Mouse (Mus musculus) hindbrain, embryonic 15.5 days (tissue): ENCODE results near the gene Mme. TPM values are rescaled to one million over a fixed set of nuclear protein-coding genes. Genes with fewer than 3 reads are reported as not detected.

Experiments
- ATAC-seq: fragments of 200-750 bp; cut with Nextera tagmentation; 2 replicates; pipeline ENCODE4 v1.8.0; 2017; ENCODE audit warnings: low read depth, moderate number of reproducible peaks, moderate TSS enrichment; ENCODE audit not compliant: low FRiP score
- H3K27ac ChIP-seq: fragments of 300-500 bp; sonication (generic); replicated peaks from 2 replicates; pipeline ENCODE4 v1.5.1; 2015; ENCODE audit warnings: mild to moderate bottlenecking, inconsistent platforms
- H3K27me3 ChIP-seq: fragments of 300-500 bp; sonication (generic); 2 replicates; pipeline ENCODE4 v1.6.1; 2015; ENCODE audit warnings: control low read depth, inconsistent platforms
- H3K36me3 ChIP-seq: fragments of 300-500 bp; sonication (generic); 2 replicates; pipeline ENCODE4 v1.6.1; 2015; ENCODE audit warnings: control low read depth, inconsistent platforms
- H3K4me1 ChIP-seq: fragments of 300-500 bp; sonication (generic); replicated peaks from 2 replicates; pipeline ENCODE4 v1.6.1; 2015; ENCODE audit warnings: control low read depth, inconsistent platforms
- H3K4me2 ChIP-seq: fragments of 300-500 bp; sonication (generic); 2 replicates; pipeline ENCODE4 v1.6.1; 2015; ENCODE audit warnings: moderate library complexity, mild to moderate bottlenecking, inconsistent platforms
- H3K4me3 ChIP-seq: fragments of 300-500 bp; sonication (generic); 2 replicates; pipeline ENCODE4 v1.5.1; 2015; ENCODE audit warnings: mild to moderate bottlenecking, inconsistent platforms
- H3K9ac ChIP-seq: fragments of 300-500 bp; sonication (generic); 2 replicates; pipeline ENCODE4 v1.6.1; 2015; ENCODE audit warnings: inconsistent platforms
- H3K9me3 ChIP-seq: fragments of 300-500 bp; sonication (generic); 2 replicates; pipeline ENCODE4 v1.6.1; 2016; ENCODE audit warnings: control low read depth, inconsistent platforms
- WGBS: fragments of 180-500 bp; shearing (Covaris S2); methylation state at CpG from one replicate; pipeline ENCODE4 v1.1.7; 2015; 5-methylcytosine and 5-hydroxymethylcytosine counted together
- polyA plus RNA-seq: library from polyadenylated mRNA; unstranded; fragments of >200 nt; fragmentation: Nextera tagmentation; extraction: Ambion mirVana; gene quantifications from 2 replicates; pipeline ENCODE4 v1.2.1, GENCODE M21; 2015

Mme gene
- polyA plus RNA-seq, 1 experiment from 2014 or later, result 2.5 TPM

DNA sequence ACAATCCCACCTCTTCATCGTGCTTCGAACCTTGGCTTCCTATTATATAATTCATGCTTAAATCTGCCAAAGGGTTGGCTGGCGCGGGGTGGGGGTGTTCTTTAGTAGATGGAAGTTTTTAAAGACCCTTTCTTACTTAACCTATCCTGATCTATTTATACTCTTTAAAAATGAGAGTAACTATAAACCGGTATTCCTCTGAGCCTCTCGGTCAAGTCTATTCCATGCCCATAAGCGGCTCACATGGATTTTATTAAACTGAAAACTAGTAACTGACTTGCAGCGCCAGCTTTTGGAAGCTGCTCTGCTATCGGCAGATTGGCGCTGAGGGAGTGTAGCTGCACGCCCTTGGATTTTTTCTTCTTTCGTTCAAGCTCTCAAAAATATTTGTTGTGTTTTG is 55.1 kb downstream of the Mme start:
- H3K27ac ChIP-seq, result no peak overlapping the region
- H3K4me1 ChIP-seq, result peaks cover 10% of the 10 kb centered on the region; the same call in 1 of the 2 replicates
- peak overlapping the region; percentile 100 for H3K4me2 ChIP-seq
- H3K4me3 ChIP-seq, result peak overlapping the region; percentile 89
- peak overlapping the region; percentile 54; the same call in 1 of the 2 replicates for H3K9ac ChIP-seq
- H3K9me3 ChIP-seq, result no peaks in the 10 kb centered on the region
- ATAC-seq, result no peak
- peaks cover 7% of the 10 kb centered on the region; the same call in 1 of the 2 replicates for H3K27me3 ChIP-seq
- H3K36me3 ChIP-seq, result no peaks in the 10 kb centered on the region
- WGBS, result 6% methylated on average over 12 of the region's 12 CpGs

DNA sequence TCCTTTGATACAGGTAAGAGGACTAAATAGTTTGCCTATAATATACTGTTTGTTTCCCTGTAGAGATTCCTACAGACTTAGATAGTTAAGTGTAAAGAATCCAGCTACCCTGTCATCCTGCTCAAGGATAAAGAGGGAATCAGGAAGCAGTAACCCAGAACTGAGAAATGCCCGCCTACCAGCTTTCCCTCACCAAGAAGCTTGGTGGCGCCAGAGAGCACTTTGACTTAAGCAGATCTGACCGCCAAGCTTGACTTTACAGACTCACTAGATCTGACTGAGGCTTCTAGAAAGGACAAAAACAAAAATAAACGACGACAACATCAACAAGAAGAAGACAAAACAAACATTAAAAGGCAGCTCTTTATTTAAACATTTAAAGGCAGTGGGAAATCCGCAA is 56.5 kb downstream of the Mme start:
- Histone ChIP-seq H3K4me1 (peaks cover 10% of the 10 kb centered on the region; the same call in 1 of the 2 replicates), H3K9me3 (no peaks in the 10 kb centered on the region), H3K36me3 (no peaks in the 10 kb centered on the region), H3K27me3 (peaks cover 7% of the 10 kb centered on the region; the same call in 1 of the 2 replicates), H3K27ac (no peak overlapping the region), H3K4me2 (no peak overlapping the region), H3K9ac (no peak overlapping the region), H3K4me3 (no peak overlapping the region)
- WGBS, result 6% methylated on average over 6 of the region's 6 CpGs
- no peak for ATAC-seq

DNA sequence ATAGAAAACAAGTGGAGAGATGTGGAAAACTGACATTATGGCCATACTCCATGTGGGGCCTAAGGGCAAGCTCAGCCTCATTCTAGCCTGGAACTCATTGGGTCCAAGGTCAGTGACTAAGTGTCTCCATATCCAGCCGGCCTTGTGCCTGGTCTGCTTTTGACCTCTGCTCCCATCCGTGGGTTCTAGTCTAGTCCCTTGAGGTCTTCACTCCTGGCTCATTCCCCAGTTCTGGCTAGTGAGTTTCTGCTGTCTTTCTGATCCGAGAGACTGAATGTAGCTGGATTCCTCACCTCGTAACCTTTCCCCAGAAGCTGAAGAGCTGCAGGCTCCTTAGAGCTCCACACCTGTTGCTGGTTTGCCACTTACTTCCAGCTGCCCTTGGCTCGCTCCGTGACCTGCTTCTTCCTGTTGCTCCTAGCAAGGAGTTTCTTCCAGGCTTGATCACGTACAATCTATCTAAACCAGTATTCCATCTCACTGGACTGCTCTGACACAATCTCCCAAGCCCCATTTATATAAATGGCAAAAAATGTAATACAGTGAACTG is 73.9 kb downstream of the Mme start:
- no peak overlapping the region for H3K9ac ChIP-seq
- WGBS, result 91% methylated on average over 7 of the region's 7 CpGs
- no peaks in the 10 kb centered on the region for H3K9me3 ChIP-seq
- ATAC-seq, result no peak
- H3K4me2 ChIP-seq, result no peak overlapping the region
- H3K36me3 ChIP-seq, result no peaks in the 10 kb centered on the region
- no peaks in the 10 kb centered on the region for H3K4me1 ChIP-seq
- no peak overlapping the region for H3K4me3 ChIP-seq
- no peaks in the 10 kb centered on the region for H3K27me3 ChIP-seq
- no peak overlapping the region for H3K27ac ChIP-seq

DNA sequence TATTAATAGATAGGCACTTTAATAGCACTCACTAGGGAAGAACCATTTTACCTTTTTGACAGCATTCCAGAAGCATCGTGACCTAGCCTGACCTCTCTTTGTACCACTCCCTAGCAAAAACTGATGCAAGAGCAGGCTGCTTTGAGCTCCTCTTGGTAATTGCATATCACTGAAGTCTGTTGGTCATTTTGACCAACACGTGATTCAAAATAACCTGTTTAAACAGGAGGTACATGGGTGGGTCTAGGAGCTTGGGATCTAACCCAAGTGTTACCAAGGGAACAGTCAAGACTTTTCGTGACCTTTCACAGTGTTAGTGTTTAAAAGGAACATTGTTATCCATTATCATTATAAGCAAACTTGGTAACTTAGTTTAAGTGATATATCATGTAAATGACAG is 76.2 kb downstream of the Mme start:
- Histone ChIP-seq H3K27ac (no peak overlapping the region), H3K36me3 (no peaks in the 10 kb centered on the region), H3K9me3 (no peaks in the 10 kb centered on the region), H3K9ac (no peak overlapping the region), H3K27me3 (no peaks in the 10 kb centered on the region), H3K4me3 (no peak overlapping the region), H3K4me1 (no peaks in the 10 kb centered on the region), H3K4me2 (no peak overlapping the region)
- 82% methylated on average over 3 of the region's 3 CpGs for WGBS
- no peak for ATAC-seq

DNA sequence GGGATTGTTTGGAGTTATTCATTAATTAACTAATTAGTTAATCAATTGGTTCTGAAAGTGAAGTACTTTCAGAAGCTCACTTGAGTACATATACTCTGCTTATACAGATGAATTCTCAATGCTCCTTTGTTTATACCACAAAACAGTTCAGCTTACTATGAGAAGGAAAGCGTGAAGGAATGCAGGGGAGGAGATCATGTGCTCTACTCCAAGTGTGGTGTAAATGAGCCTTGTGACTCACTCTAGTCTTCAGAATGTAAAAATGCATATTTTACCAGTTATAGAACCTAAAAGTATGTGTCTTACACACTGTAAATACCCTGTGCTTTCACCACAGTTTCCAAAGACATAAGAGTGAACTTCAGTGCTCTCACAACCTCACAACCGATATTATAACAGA is 84.3 kb downstream of the Mme start:
- no peak for ATAC-seq
- Histone ChIP-seq H3K27ac (no peak overlapping the region), H3K9ac (no peak overlapping the region), H3K4me3 (no peak overlapping the region), H3K4me2 (no peak overlapping the region), H3K27me3 (no peaks in the 10 kb centered on the region), H3K4me1 (no peaks in the 10 kb centered on the region), H3K9me3 (no peaks in the 10 kb centered on the region), H3K36me3 (no peaks in the 10 kb centered on the region)
- 75% methylated on average over 2 of the region's 2 CpGs for WGBS

DNA sequence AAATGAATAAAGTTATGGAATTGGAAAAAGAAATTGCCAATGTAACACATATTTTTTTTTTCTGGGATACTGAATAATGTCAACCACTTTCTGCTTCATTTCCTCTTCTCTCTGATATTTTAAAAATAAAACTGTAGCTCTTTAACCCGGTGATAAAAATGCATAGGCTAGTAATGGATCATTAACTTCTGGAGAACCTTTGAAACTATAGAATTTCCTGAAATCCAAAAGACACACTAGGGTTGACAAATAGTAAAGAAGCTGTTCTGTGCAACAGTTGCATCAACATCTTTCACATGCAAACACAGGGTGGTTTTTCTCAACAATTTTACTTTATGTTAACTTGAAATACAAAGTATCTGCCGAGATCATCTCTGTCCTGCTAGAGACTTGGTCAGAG is 98.8 kb downstream of the Mme start:
- Histone ChIP-seq H3K9ac (no peak overlapping the region), H3K4me3 (no peak overlapping the region), H3K27ac (no peak overlapping the region), H3K9me3 (no peaks in the 10 kb centered on the region), H3K36me3 (no peaks in the 10 kb centered on the region), H3K4me2 (no peak overlapping the region), H3K4me1 (no peaks in the 10 kb centered on the region), H3K27me3 (no peaks in the 10 kb centered on the region)
- 78% methylated on average over 2 of the region's 2 CpGs for WGBS
- no peak for ATAC-seq

DNA sequence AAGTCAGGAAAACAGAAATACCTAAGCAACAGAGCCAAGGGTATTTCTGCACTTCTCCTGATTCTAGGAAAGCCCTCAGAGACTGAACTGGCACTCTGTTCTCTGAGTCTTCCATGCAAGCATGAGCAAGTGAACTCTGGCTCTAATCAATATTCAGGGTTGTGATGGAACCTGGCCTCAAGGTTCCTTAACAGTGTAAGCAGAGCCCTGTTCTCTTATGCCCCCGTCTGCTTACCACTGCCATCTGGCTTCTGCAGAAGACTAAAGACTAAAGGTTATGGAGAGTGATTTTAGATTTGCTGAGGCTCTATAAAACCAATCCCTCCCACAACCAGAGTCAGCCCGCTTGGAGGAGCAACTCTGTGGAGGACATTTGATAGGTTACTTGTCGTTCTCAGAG is 99.2 kb downstream of the Mme start:
- H3K9me3 ChIP-seq, result no peaks in the 10 kb centered on the region
- no peak overlapping the region for H3K4me2 ChIP-seq
- H3K4me3 ChIP-seq, result no peak overlapping the region
- H3K27me3 ChIP-seq, result no peaks in the 10 kb centered on the region
- WGBS, result 92% methylated on average over 3 of the region's 3 CpGs
- no peaks in the 10 kb centered on the region for H3K4me1 ChIP-seq
- H3K36me3 ChIP-seq, result no peaks in the 10 kb centered on the region
- no peak overlapping the region for H3K9ac ChIP-seq
- ATAC-seq, result no peak
- H3K27ac ChIP-seq, result no peak overlapping the region

DNA sequence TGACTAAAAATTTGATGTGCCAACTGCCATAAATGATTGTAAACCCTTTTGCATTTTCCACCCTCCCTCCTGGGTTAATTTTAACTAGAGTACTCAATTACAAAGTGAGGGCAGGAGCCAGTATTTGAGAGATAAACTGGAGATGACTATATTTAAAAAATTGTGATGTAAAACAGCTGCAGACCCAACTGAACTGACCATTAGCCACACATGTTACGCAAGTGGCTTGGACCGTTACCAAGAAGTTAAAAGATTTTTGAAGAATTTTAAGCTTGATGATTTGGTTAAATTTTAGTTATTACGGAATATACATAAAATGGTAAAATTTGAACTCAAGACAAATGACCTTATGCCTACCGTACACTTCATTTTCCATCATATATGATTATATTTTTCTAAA is 100.1 kb downstream of the Mme start:
- Histone ChIP-seq H3K9ac (no peak overlapping the region), H3K4me1 (no peaks in the 10 kb centered on the region), H3K36me3 (no peaks in the 10 kb centered on the region), H3K4me2 (no peak overlapping the region), H3K27me3 (no peaks in the 10 kb centered on the region), H3K9me3 (no peaks in the 10 kb centered on the region), H3K4me3 (no peak overlapping the region), H3K27ac (no peak overlapping the region)
- no peak for ATAC-seq
- 98% methylated on average over 4 of the region's 4 CpGs for WGBS

DNA sequence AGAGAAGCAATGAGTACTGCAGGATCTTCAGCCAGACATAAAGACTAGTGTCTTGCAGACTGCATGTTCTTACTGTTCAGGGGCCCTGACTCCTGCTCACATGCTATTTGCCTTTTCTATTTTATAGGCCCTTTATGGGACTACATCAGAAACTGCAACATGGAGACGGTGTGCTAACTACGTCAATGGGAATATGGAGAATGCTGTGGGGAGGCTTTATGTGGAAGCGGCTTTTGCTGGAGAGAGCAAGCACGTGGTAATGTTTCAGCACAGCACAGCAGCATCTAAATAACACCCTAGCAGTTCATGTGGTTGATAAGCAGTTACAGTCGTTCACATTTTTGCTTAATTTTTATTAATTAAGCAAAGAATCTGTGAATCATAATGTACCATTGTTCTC is 103.7 kb downstream of the Mme start:
- H3K4me2 ChIP-seq, result no peak overlapping the region
- H3K9me3 ChIP-seq, result no peaks in the 10 kb centered on the region
- H3K4me1 ChIP-seq, result no peaks in the 10 kb centered on the region
- 79% methylated on average over 5 of the region's 5 CpGs for WGBS
- no peaks in the 10 kb centered on the region for H3K27me3 ChIP-seq
- H3K4me3 ChIP-seq, result no peak overlapping the region
- no peak for ATAC-seq
- no peaks in the 10 kb centered on the region for H3K36me3 ChIP-seq
- no peak overlapping the region for H3K27ac ChIP-seq
- no peak overlapping the region for H3K9ac ChIP-seq

DNA sequence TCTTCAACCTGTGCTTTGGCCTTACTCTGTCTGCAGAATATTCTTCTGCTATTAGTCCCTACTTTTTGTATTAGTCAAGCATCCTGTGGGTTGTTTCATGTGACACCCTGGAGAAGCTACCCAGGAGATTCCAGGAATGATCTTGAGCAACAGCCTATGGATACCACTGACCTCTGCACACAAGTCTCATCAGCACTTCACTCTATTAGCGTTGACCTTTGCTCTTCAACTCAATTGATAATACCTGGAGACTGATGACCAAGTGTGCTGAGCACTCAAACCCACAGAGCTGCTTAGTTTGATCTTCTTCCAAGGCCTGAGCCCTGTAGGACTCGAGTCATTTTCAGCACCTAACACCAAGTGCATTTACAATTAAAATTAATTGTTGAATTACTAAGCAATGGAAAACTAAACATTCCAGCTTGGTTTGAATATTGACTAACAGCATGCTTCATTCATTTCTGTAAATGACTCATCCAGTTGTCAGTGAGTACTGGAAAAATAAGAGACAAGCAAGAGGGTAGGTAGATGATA is 107.6 kb downstream of the Mme start:
- no peak overlapping the region for H3K27ac ChIP-seq
- H3K36me3 ChIP-seq, result no peaks in the 10 kb centered on the region
- H3K9ac ChIP-seq, result no peak overlapping the region
- ATAC-seq, result no peak
- no peaks in the 10 kb centered on the region for H3K4me1 ChIP-seq
- no peaks in the 10 kb centered on the region for H3K9me3 ChIP-seq
- no peak overlapping the region for H3K4me3 ChIP-seq
- no peak overlapping the region for H3K4me2 ChIP-seq
- no peaks in the 10 kb centered on the region for H3K27me3 ChIP-seq
- WGBS, result 81% methylated on average over 2 of the region's 2 CpGs

DNA sequence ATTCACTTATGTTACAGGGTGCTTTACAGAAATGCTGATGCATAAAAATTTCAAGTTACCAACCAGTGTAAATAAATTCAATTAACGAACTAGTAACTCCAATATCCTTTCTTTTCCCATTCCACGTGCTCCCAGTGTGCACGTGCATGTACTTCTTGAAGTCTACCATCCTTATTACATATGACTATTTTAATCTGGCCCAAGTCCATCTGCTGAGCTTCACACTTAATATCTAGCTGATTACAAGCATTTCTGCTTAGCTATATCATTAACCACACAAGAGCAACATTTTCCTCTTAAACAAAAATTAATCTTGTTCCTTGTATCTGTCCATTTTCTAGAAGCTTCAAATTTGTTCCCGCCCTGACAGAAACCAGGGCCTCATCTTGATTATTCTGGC is 108.9 kb downstream of the Mme start:
- Histone ChIP-seq H3K9me3 (no peaks in the 10 kb centered on the region), H3K4me3 (no peak overlapping the region), H3K4me1 (no peaks in the 10 kb centered on the region), H3K27ac (no peak overlapping the region), H3K36me3 (no peaks in the 10 kb centered on the region), H3K27me3 (no peaks in the 10 kb centered on the region), H3K9ac (no peak overlapping the region), H3K4me2 (no peak overlapping the region)
- WGBS, result 85% methylated on average over 4 of the region's 4 CpGs
- ATAC-seq, result no peak

DNA sequence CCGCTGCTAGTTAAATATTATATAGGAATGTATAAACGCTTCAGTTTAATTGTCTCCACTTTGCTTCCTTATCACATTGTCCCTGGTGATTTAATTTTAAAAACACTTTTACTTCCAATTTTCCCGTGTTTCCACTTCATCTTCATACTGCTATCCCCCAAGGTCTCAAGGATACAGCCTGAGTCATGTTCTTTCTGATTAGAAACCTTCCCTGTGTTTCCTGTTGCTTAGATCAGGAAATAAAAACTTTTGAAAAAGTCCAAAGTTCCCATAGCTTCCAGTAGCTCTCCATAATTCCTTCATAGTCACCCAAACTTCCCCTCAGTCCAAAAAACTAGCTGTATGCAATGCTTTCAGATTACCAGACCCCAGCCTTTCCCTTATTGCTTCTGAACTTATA is 109.4 kb downstream of the Mme start:
- Histone ChIP-seq H3K27me3 (no peaks in the 10 kb centered on the region), H3K36me3 (no peaks in the 10 kb centered on the region), H3K9ac (no peak overlapping the region), H3K27ac (no peak overlapping the region), H3K4me3 (no peak overlapping the region), H3K4me1 (no peaks in the 10 kb centered on the region), H3K4me2 (no peak overlapping the region), H3K9me3 (no peaks in the 10 kb centered on the region)
- ATAC-seq, result no peak
- WGBS, result 86% methylated on average over 3 of the region's 3 CpGs

DNA sequence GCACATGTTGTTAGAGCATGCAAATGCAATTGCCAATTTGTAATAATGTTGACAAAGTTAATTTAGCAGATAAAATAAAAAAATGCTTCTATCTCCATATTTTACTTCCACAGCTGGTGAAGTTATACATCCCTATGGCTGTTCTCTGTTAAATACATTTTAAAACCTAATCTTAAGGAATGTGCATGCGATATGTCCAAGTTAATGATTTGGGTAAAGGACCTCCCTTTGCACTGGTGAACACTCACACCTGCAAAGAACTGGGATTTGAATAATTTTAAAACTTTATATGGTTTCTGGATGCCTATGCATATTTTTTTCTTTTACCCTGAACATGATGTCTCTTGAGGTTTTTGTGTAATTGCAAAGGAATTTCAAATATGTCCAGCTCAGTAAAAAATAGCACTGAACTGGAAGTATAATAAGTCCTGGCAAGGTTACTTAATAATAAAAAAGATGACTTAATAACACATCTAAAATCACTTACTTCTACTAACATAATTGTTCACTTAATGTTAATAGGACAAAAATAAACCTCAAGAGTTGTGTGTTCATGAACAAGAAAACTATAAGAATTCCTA is 110.4 kb downstream of the Mme start:
- 91% methylated on average over 1 of the region's 1 CpGs for WGBS
- Histone ChIP-seq H3K4me2 (no peak overlapping the region), H3K4me1 (no peaks in the 10 kb centered on the region), H3K27ac (no peak overlapping the region), H3K36me3 (no peaks in the 10 kb centered on the region), H3K4me3 (no peak overlapping the region), H3K9ac (no peak overlapping the region), H3K9me3 (no peaks in the 10 kb centered on the region), H3K27me3 (no peaks in the 10 kb centered on the region)
- no peak for ATAC-seq
